Mouse (Mus musculus) testis, postnatal 10 days (tissue): Measurements from ENCODE around the gene Ctu1.
"Not testable (repeated sequence)": the region's sequence is repeated elsewhere in the genome, so short reads cannot be mapped to it uniquely, and the experiment has no call there.

ENCODE experiments used
- DNase-seq: peaks from one replicate; pipeline ENCODE4 v3.0.0; 2021; ENCODE audit warnings: low spot score

Gene Ctu1

GRCm38 (mm10) chr7:43671809-43672580, at the start of gene Ctu1:
Ctu1 (plus strand) TSS chr7:43672016.
- DNase-seq: peak; percentile 88

GRCm38 (mm10) chr7:43622927-43623326, 48.9 kb upstream of the Ctu1 start:
- no peak for DNase-seq

GRCm38 (mm10) chr7:43623819-43624218, 48.0 kb upstream of the Ctu1 start:
- DNase-seq: no peak

- DNase-seq: no peak
Measured at GRCm38 (mm10) chr7:43625065-43625464, 46.8 kb upstream of the Ctu1 start.

- no peak for DNase-seq
Measured at GRCm38 (mm10) chr7:43625794-43626422, 45.9 kb upstream of the Ctu1 start.

GRCm38 (mm10) chr7:43633940-43634339, 37.9 kb upstream of the Ctu1 start:
- no peak for DNase-seq

DNA sequence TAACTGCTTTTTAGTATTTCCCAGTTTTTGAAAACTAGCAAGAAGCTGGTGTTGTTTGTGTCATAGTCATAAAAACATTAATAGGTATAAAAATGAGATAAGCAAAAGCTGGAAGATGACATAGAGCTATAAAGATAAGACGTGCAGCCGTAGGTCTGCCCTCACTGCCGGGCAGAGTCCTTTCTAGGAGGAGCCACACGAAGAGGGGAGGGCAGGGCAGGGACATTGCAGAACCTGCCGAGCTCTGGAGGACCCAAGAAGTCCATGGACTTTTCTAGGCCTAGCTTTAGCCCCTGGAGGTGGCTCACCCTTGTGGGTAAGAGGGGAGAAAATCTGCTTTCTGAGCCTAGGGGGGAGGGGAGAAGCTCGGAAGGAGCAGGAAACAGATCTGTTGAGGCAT, 37.3 kb upstream of the Ctu1 start, which contains the start of gene Ceacam18:
Gene Ceacam18, plus strand, starts transcription at position 208 of the 400 bp plus-strand sequence.
- no peak for DNase-seq

- DNase-seq: no peak
Measured at GRCm38 (mm10) chr7:43636194-43636593, 35.6 kb upstream of the Ctu1 start.

GRCm38 (mm10) chr7:43637118-43637517, 34.7 kb upstream of the Ctu1 start:
- no peak for DNase-seq

- no peak for DNase-seq
Measured at GRCm38 (mm10) chr7:43642587-43642986, 29.2 kb upstream of the Ctu1 start.

GRCm38 (mm10) chr7:43643046-43643652, 28.7 kb upstream of the Ctu1 start:
- no peak for DNase-seq

DNA sequence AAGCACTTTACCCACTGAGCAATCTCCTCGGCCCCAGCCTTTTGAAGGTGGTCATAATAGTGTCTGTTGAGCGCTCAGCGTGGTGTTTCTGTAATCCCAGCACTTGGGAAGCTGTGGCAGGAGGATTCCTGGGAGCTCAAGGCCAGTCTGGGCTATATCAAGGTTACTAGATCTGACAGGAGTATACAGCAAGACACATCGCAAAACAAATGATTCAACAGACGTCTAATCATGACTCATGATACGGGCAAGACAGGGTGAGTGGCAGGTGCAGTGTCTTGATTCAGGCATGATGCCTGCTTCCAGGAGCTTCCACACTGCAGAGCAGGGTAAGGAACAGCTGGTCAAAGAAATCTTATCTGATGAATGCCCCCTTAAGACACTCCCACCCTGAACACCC, 19.1 kb upstream of the Ctu1 start:
- no peak for DNase-seq

DNA sequence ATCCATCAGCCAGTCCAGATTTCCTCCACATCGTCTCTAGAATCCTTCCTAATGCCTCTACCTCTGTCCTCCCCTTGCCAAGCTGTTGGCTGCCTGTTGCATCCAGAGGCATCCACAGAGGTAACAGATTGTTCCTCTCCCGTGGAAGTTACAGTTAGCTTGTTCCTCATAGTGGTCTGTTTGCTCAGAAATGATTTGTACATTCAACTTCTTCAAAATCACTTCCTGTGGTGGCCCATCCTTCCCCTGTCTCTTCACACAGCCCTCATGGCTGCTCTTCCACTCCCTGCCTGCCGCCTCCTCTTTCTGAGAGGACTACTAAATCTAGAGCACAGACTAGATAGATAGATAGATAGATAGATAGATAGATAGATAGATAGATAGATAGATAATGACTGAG, 17.3 kb upstream of the Ctu1 start:
- no peak for DNase-seq

GRCm38 (mm10) chr7:43656232-43656631, 15.6 kb upstream of the Ctu1 start:
- DNase-seq: no peak

- no peak for DNase-seq
Measured at GRCm38 (mm10) chr7:43660002-43660401, 11.8 kb upstream of the Ctu1 start, which contains the start of gene Siglece. Siglece (minus strand) TSS chr7:43660161.

DNA sequence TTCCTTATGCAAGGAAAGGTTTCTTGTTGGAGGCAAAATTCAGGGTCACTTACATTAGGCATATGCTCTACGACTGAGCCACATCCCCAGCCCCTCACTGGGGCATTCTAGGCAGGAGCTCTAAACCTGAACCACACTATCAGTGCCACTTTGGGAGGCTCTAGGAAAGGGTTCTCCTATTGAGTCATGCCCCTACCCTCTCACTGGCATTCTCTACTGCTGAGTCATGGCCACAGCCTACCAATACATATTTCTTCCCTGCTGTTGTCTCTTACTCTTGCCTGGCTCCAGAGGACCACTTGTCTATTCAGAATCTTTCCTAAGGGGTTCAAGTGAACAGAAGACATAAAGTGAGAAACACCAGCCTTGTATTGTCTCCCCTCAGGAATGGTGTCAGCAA, 9.0 kb upstream of the Ctu1 start:
- no peak for DNase-seq

- DNase-seq: not testable (repeated sequence)
Measured at GRCm38 (mm10) chr7:43667221-43667620, 4.6 kb upstream of the Ctu1 start.

GRCm38 (mm10) chr7:43668582-43668981, 3.2 kb upstream of the Ctu1 start:
- no peak for DNase-seq

- DNase-seq: no peak
Measured at GRCm38 (mm10) chr7:43671064-43671808, 580 bp upstream of the Ctu1 start.

- DNase-seq: no peak
Measured at GRCm38 (mm10) chr7:43672581-43673260, 905 bp downstream of the Ctu1 start.

DNA sequence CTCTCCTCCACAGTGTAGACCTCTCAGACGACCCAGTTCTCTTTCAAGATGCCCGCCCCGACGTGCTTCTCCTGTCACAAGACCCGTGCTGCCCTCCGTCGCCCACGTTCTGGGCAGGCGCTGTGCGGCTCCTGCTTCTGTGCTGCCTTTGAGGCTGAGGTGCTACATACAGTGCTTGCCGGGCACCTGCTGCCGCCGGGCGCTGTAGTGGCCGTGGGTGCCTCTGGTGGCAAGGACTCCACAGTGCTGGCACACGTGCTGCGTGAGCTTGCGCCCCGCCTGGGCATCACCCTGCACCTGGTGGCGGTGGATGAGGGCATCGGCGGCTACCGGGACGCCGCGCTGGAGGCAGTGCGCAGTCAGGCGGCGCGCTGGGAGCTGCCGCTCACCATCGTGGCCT, 3.3 kb downstream of the Ctu1 start:
- no peak for DNase-seq

DNA sequence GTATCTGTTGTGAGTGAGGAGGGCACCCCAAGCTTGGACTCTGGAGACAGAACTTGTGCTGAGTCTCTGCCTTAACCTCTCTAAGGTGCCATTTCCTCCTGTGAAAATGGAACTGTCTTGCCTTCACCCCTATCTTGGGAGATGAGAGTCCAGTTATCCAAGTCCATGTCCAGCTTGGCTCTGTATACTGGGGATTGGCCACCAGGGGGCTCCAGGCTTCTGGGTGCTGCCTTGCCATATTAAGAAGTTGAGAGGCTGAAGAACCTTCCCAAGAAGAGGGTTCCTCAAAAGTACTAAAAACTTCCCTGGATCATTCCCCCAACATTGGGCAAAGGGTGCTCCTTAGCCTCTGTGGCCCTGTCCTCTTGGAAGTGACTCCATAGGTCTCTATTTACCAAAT, 6.7 kb downstream of the Ctu1 start:
- DNase-seq: peak; percentile 61
